ENCODE assay signal across 12 mouse cellular contexts in the genomic region with DNA sequence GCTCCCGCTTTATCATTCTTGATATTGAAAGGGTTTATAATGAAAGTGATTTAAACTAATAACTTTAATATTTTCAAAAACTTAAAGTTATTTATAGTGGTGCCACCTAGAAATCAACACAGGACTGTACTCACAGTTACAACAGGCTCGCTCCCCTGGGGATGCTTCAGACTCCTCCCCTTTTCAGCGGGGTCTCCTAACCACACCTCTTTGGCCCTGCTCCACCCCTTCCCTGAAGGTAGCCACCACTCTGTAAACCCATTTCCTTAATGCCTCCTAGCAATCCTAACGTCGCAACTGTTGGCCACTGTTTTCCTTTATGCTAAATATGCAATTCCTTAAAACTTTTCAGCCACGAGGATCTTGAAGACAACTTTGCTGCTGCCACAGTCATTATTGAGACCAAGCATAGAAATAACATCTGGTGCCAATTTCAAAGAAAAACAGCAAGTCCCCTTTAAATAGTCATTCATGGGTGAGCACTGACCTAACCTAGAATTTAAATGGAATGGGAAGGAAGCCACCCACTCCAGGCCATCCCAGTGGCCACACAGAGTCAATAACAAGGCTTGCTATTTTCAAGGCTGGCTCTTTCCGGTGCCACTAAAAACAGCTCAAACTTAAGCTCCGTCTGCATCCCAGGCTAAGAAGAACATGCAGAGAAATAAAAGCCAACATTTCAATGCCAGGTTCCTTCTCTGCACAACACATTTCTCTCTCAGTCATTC.
DNase-seq lines count a peak whose midpoint lies in the region; ATAC-seq lines count a peak whose summit lies in the region.
"Had no signal": no experiment of that assay in that cellular context is flagged by ENCODE, and none has a peak within 500 bp of the region (broad histone marks: within the 10 kb centered on the region; RNA-seq: fewer than 3 reads in every experiment).

No protein-coding gene starts in this region.

- peak; percentile 30 to 41 for DNase-seq in heart, adult 18-20 months
- no peak for DNase-seq in neural tube, embryonic 10.5 days (ENCODE audit: extremely low spot score, low spot score)
- no peak for DNase-seq in frontal cortex, adult 2 months (ENCODE audit: extremely low spot score in 1 of 2, low spot score in 1 of 2)
- no peak for DNase-seq in retina, embryonic 14.5 days (ENCODE audit: low spot score)
- DNase-seq: midbrain, embryonic 14.5 days; right cerebral cortex, postnatal 4 days; thymus, adult 18-20 months had no signal

- no peak overlapping the region for H3K9ac ChIP-seq in heart, embryonic 12.5 days
- no peak overlapping the region for H3K9ac ChIP-seq in neural tube, embryonic 15.5 days (replicated peaks)
- H3K9ac ChIP-seq in embryonic facial prominence, embryonic 13.5 days: no peak overlapping the region
- H3K9ac ChIP-seq: intestine, embryonic 15.5 days had no signal

- no peaks in the 10 kb centered on the region for H3K27me3 ChIP-seq in heart, embryonic 12.5 days (replicated peaks)
- H3K27me3 ChIP-seq in neural tube, embryonic 15.5 days (replicated peaks): no peaks in the 10 kb centered on the region
- no peaks in the 10 kb centered on the region for H3K27me3 ChIP-seq in embryonic facial prominence, embryonic 13.5 days
- H3K27me3 ChIP-seq: CH12.LX; intestine, embryonic 15.5 days had no signal

- H3K4me1 ChIP-seq in heart, embryonic 12.5 days (replicated peaks): peaks cover 29% of the 10 kb centered on the region
- no peaks in the 10 kb centered on the region; the same call in 1 of the 2 replicates for H3K4me1 ChIP-seq in neural tube, embryonic 15.5 days
- H3K4me1 ChIP-seq in embryonic facial prominence, embryonic 13.5 days: peaks cover 28% of the 10 kb centered on the region
- H3K4me1 ChIP-seq: intestine, embryonic 15.5 days had no signal

- no peak overlapping the region for H3K27ac ChIP-seq in heart, embryonic 12.5 days (ENCODE audit: poor library complexity, severe bottlenecking)
- 0 out of 2 replicates have a peak overlapping the region, but pooled peaks have one; percentile 15 for H3K27ac ChIP-seq in neural tube, embryonic 15.5 days (replicated peaks)
- H3K27ac ChIP-seq in embryonic facial prominence, embryonic 13.5 days: peak overlapping the region; percentile 68
- H3K27ac ChIP-seq: intestine, embryonic 15.5 days had no signal

- no peak overlapping the region for H3K4me2 ChIP-seq in heart, embryonic 12.5 days
- no peak overlapping the region for H3K4me2 ChIP-seq in neural tube, embryonic 15.5 days
- H3K4me2 ChIP-seq in embryonic facial prominence, embryonic 13.5 days: peak overlapping the region; percentile 14; the same call in 1 of the 2 replicates
- H3K4me2 ChIP-seq: intestine, embryonic 15.5 days had no signal

- ATAC-seq in heart, embryonic 12.5 days (ENCODE audit: insufficient number of reproducible peaks, low FRiP score): no peak
- no peak for ATAC-seq in neural tube, embryonic 15.5 days (ENCODE audit: low FRiP score)
- no peak for ATAC-seq in embryonic facial prominence, embryonic 13.5 days (ENCODE audit: insufficient number of reproducible peaks, insufficient read depth, low FRiP score, low TSS enrichment, low read depth)
- ATAC-seq: intestine, embryonic 15.5 days had no signal

- H3K36me3 ChIP-seq in heart, embryonic 12.5 days: no peaks in the 10 kb centered on the region
- no peaks in the 10 kb centered on the region for H3K36me3 ChIP-seq in neural tube, embryonic 15.5 days
- no peaks in the 10 kb centered on the region for H3K36me3 ChIP-seq in embryonic facial prominence, embryonic 13.5 days
- H3K36me3 ChIP-seq: intestine, embryonic 15.5 days had no signal

- H3K9me3 ChIP-seq in heart, embryonic 12.5 days (replicated peaks): no peaks in the 10 kb centered on the region
- no peaks in the 10 kb centered on the region for H3K9me3 ChIP-seq in neural tube, embryonic 15.5 days (replicated peaks)
- H3K9me3 ChIP-seq in embryonic facial prominence, embryonic 13.5 days: no peaks in the 10 kb centered on the region
- H3K9me3 ChIP-seq: intestine, embryonic 15.5 days had no signal

- no peak overlapping the region for H3K4me3 ChIP-seq in heart, embryonic 12.5 days
- H3K4me3 ChIP-seq in neural tube, embryonic 15.5 days (replicated peaks): no peak overlapping the region
- no peak overlapping the region for H3K4me3 ChIP-seq in embryonic facial prominence, embryonic 13.5 days
- H3K4me3 ChIP-seq: intestine, embryonic 15.5 days had no signal

- 56% methylated on average over 8 of the region's 8 CpGs for WGBS in heart, embryonic 12.5 days
- WGBS in neural tube, embryonic 15.5 days: 67% methylated on average over 8 of the region's 8 CpGs
- WGBS in embryonic facial prominence, embryonic 13.5 days: 37% methylated on average over 8 of the region's 8 CpGs

Comparison
In these comparisons a context has a peak if more than half of its experiments do, and no peak if none do; other contexts are left out.
1. DNase-seq: peak in heart, adult 18-20 months (2 of 2); none in neural tube, embryonic 10.5 days (single experiment), frontal cortex, adult 2 months (0 of 2) and retina, embryonic 14.5 days (single experiment).